8 mouse cellular contexts compared by ENCODE assay signal in genomic region chr15:87544401-87545129, GRCm38 (mm10). TPM values are rescaled to one million over a fixed set of nuclear protein-coding genes. Genes with fewer than 3 reads are reported as not detected.
DNase-seq lines count a peak whose midpoint lies in the region; ATAC-seq lines count a peak whose summit lies in the region.

No protein-coding gene starts in this region.

- peak overlapping the region; percentile 81 for H3K4me2 ChIP-seq in forebrain, embryonic 13.5 days
- H3K4me2 ChIP-seq in intestine, embryonic 14.5 days (ENCODE audit: low read length), result peak overlapping the region; percentile 81
- peak overlapping the region; percentile 77 for H3K4me2 ChIP-seq in stomach, embryonic 16.5 days (ENCODE audit: low read depth, low read length)

- peak overlapping the region; percentile 63; the same call in 1 of the 2 replicates for H3K27ac ChIP-seq in forebrain, embryonic 13.5 days
- H3K27ac ChIP-seq in intestine, embryonic 14.5 days (ENCODE audit: low read depth), result no peak overlapping the region
- H3K27ac ChIP-seq in stomach, embryonic 16.5 days (ENCODE audit: low read length), result no peak overlapping the region

- H3K4me1 ChIP-seq in forebrain, embryonic 13.5 days, result peaks cover 51% of the 10 kb centered on the region
- H3K4me1 ChIP-seq in intestine, embryonic 14.5 days (replicated peaks; ENCODE audit: control insufficient read depth, insufficient read depth, low read length), result no peaks in the 10 kb centered on the region
- H3K4me1 ChIP-seq in stomach, embryonic 16.5 days (ENCODE audit: control insufficient read depth, insufficient read depth, low read length), result peaks cover 3% of the 10 kb centered on the region

- ATAC-seq in forebrain, embryonic 13.5 days, result peak; percentile 56
- ATAC-seq in intestine, embryonic 14.5 days (replicated peaks; ENCODE audit: low FRiP score, low TSS enrichment, low read depth), result peak; percentile 64
- 0 out of 2 replicates have a peak, but pooled peaks have one; percentile 17 for ATAC-seq in megakaryocyte progenitor cell, adult 5-6 weeks (replicated peaks; ENCODE audit: poor library complexity)
- ATAC-seq in stomach, embryonic 16.5 days (ENCODE audit: insufficient read depth, low FRiP score), result peak; percentile 70; the same call in 1 of the 2 replicates

- no peaks in the 10 kb centered on the region for H3K36me3 ChIP-seq in forebrain, embryonic 13.5 days (ENCODE audit: poor library complexity, severe bottlenecking)
- no peaks in the 10 kb centered on the region for H3K36me3 ChIP-seq in intestine, embryonic 14.5 days (ENCODE audit: control insufficient read depth, insufficient read depth, low read length)
- H3K36me3 ChIP-seq in stomach, embryonic 16.5 days (ENCODE audit: control insufficient read depth, insufficient read depth, low read length), result no peaks in the 10 kb centered on the region

- peaks cover 15% of the 10 kb centered on the region; the same call in 1 of the 2 replicates for H3K27me3 ChIP-seq in forebrain, embryonic 13.5 days
- peaks cover 74% of the 10 kb centered on the region for H3K27me3 ChIP-seq in intestine, embryonic 14.5 days (replicated peaks; ENCODE audit: control insufficient read depth, insufficient read depth, low read length)
- peaks cover 67% of the 10 kb centered on the region for H3K27me3 ChIP-seq in stomach, embryonic 16.5 days (ENCODE audit: control insufficient read depth, insufficient read depth, low read length)

- WGBS in forebrain, embryonic 13.5 days, result under 1% methylated on average over 83 of the region's 84 CpGs
- WGBS in intestine, embryonic 14.5 days, result under 1% methylated on average over 69 of the region's 84 CpGs
- WGBS in stomach, embryonic 16.5 days, result under 1% methylated on average over 77 of the region's 84 CpGs

- H3K9me3 ChIP-seq in forebrain, embryonic 13.5 days (replicated peaks), result no peaks in the 10 kb centered on the region
- no peaks in the 10 kb centered on the region for H3K9me3 ChIP-seq in intestine, embryonic 14.5 days (ENCODE audit: control insufficient read depth, low read length)
- H3K9me3 ChIP-seq in stomach, embryonic 16.5 days (replicated peaks; ENCODE audit: control insufficient read depth, low read length), result no peaks in the 10 kb centered on the region

- peak overlapping the region; percentile 78 for H3K4me3 ChIP-seq in forebrain, embryonic 13.5 days
- H3K4me3 ChIP-seq in intestine, embryonic 14.5 days (ENCODE audit: low read depth, low read length), result peak overlapping the region; percentile 41
- peak overlapping the region; percentile 49 for H3K4me3 ChIP-seq in stomach, embryonic 16.5 days (replicated peaks; ENCODE audit: low read length)

- peak overlapping the region; percentile 90 for H3K9ac ChIP-seq in forebrain, embryonic 13.5 days
- H3K9ac ChIP-seq in intestine, embryonic 14.5 days (ENCODE audit: low read length), result peak overlapping the region; percentile 37
- H3K9ac ChIP-seq in stomach, embryonic 16.5 days (ENCODE audit: low read length), result peak overlapping the region; percentile 56

- DNase-seq in layer of hippocampus, adult 11-12 months (ENCODE audit: low spot score), result peak; percentile 52
- DNase-seq in layer of hippocampus, adult 9-11 months, result no peak
- peak; percentile 7 for DNase-seq in c-Kit-positive CD71-negative TER-119-negative erythroid progenitor cells, embryonic 14.5 days (ENCODE audit: low read depth)
- DNase-seq in intestine, embryonic 14.5 days (ENCODE audit: low spot score), result peak; percentile 83
- no peak for DNase-seq in thymus, postnatal 0 days (ENCODE audit: low spot score)

RNA-seq across cellular contexts. Expression of gene Fam19a5, which starts 0.5 kb away (rescaled TPM):
- 11.1 and 12.9 TPM in 2 replicates for polyA plus RNA-seq in forebrain, embryonic 13.5 days (2015; fragmentation: Nextera tagmentation; extraction: Ambion mirVana)
- 2.8 and 3.7 TPM in 2 replicates for polyA plus RNA-seq in intestine, embryonic 14.5 days (2014; fragmentation: Nextera tagmentation; extraction: Ambion mirVana)
- not detected in 2 replicates for total RNA-seq in megakaryocyte progenitor cell, adult 5-6 weeks (2015)
- total RNA-seq in megakaryocyte progenitor cell, adult 5-6 weeks (2017), result not detected in 2 replicates
- 2.6 and 2.9 TPM in 2 replicates for polyA plus RNA-seq in stomach, embryonic 16.5 days (2015; fragmentation: Nextera tagmentation; extraction: Ambion mirVana)
- 0.72 and 0.91 TPM in 2 replicates for polyA plus RNA-seq in thymus, postnatal 0 days (2015; fragmentation: Nextera tagmentation; extraction: Ambion mirVana)

Comparison
In these comparisons a context has a peak if more than half of its experiments do, and no peak if none do; other contexts are left out.
1. DNase-seq: peak in layer of hippocampus, adult 11-12 months (single experiment), c-Kit-positive CD71-negative TER-119-negative erythroid progenitor cells, embryonic 14.5 days (single experiment) and intestine, embryonic 14.5 days (single experiment); none in layer of hippocampus, adult 9-11 months (single experiment) and thymus, postnatal 0 days (single experiment).
2. ATAC-seq: peak in every context shown above with its lines; median percentile 70 in stomach, embryonic 16.5 days; 64 in intestine, embryonic 14.5 days; 56 in forebrain, embryonic 13.5 days; 17 in megakaryocyte progenitor cell, adult 5-6 weeks.
3. H3K9ac ChIP-seq: peak in every context shown above with its lines; median percentile 90 in forebrain, embryonic 13.5 days; 56 in stomach, embryonic 16.5 days; 37 in intestine, embryonic 14.5 days.
4. Peak in every context shown above with its lines, with median percentiles within 50 percentile points of each other: H3K4me2 ChIP-seq and H3K4me3 ChIP-seq.